25 mouse cellular contexts compared by ENCODE assay signal in the genomic region with DNA sequence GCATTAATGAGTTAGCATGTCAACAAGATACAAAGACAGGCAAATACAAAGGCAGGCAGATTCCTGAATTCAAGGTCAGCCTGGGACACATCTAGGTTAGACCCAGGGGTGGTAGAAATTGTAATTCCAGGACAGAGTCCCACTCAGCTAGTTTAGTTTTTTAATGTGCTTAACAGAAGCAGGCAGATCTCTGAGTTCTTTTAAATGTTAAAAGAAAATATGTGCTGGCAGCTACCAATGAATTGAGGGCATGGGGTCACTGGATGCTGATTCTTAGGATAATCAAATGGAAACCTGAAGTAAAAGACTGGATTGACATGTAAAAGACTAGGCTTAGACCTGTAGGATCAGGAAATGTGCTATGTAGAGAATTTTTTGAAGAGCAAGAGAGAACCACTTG.
DNase-seq lines count a peak whose midpoint lies in the region; ATAC-seq and TF ChIP-seq lines count a peak whose summit lies in the region.
"Had no signal": no experiment of that assay in that cellular context is flagged by ENCODE, and none has a peak within 500 bp of the region (broad histone marks: within the 10 kb centered on the region; RNA-seq: fewer than 3 reads in every experiment).

No protein-coding gene starts in this region.

- ATAC-seq in liver, embryonic 11.5 days (replicated peaks; ENCODE audit: low FRiP score), result no peak
- ATAC-seq: CD4-positive, CD25-positive, alpha-beta regulatory T cell, adult 4 months; forebrain, embryonic 14.5 days; forebrain, embryonic 16.5 days had no signal

- no peaks in the 10 kb centered on the region for H3K27me3 ChIP-seq in ES-Bruce4 (ENCODE audit: control insufficient read depth, insufficient read depth, low read length, poor library complexity, severe bottlenecking)
- no peaks in the 10 kb centered on the region for H3K27me3 ChIP-seq in thymus, adult 2 months (ENCODE audit: control insufficient read depth, insufficient read depth, low read length)
- H3K27me3 ChIP-seq in liver, embryonic 11.5 days (replicated peaks; ENCODE audit: control insufficient read depth, insufficient read depth, low read length), result no peaks in the 10 kb centered on the region
- H3K27me3 ChIP-seq: CH12.LX; embryonic facial prominence, embryonic 13.5 days; embryonic facial prominence, embryonic 15.5 days; forebrain, embryonic 12.5 days had no signal

- in situ Hi-C loops in ES-E14 (cut with MboI; ENCODE audit: low sequenced_read_pairs in 2 of 2, unreplicated experiment in 2 of 2), result no loop called here

- no peak for TF ChIP-seq CTCF in ES-Bruce4 (IDR thresholded peaks at IDR 0.05; ENCODE audit: low read depth, low read length)
- no peak for TF ChIP-seq CTCF in thymus, adult 2 months (IDR thresholded peaks at IDR 0.05; ENCODE audit: borderline replicate concordance, control insufficient read depth, extremely low read depth, insufficient read depth, low read length, poor library complexity)

- H3K36me3 ChIP-seq in ES-Bruce4 (ENCODE audit: control insufficient read depth, insufficient read depth, low read length, poor library complexity, severe bottlenecking), result no peaks in the 10 kb centered on the region
- H3K36me3 ChIP-seq in ES-E14 (ENCODE audit: control insufficient read depth, insufficient read depth, low read length, poor library complexity, severe bottlenecking), result no peaks in the 10 kb centered on the region
- no peaks in the 10 kb centered on the region for H3K36me3 ChIP-seq in thymus, adult 2 months (ENCODE audit: control insufficient read depth, insufficient read depth, low read length)
- no peaks in the 10 kb centered on the region for H3K36me3 ChIP-seq in liver, embryonic 11.5 days (ENCODE audit: control insufficient read depth, insufficient read depth, low read length)
- H3K36me3 ChIP-seq: embryonic facial prominence, embryonic 13.5 days; embryonic facial prominence, embryonic 15.5 days; forebrain, embryonic 10.5 days; forebrain, embryonic 12.5 days had no signal

- TF ChIP-seq POLR2A in ES-Bruce4 (IDR thresholded peaks at IDR 0.05; ENCODE audit: insufficient read depth, low read length), result no peak
- no peak for TF ChIP-seq POLR2A in thymus, adult 2 months (IDR thresholded peaks at IDR 0.05; ENCODE audit: control insufficient read depth, extremely low read depth, insufficient read depth, low read length, poor library complexity)

- no peak overlapping the region for H3K4me2 ChIP-seq in liver, embryonic 11.5 days
- H3K4me2 ChIP-seq: embryonic facial prominence, embryonic 13.5 days; embryonic facial prominence, embryonic 15.5 days; forebrain, embryonic 12.5 days had no signal

- H3K4me3 ChIP-seq in ES-Bruce4 (ENCODE audit: low read depth, low read length) (no peak overlapping the region), ES-E14 (ENCODE audit: insufficient read depth in 1 of 2, low read depth in 1 of 2, low read length in 2 of 2, poor library complexity in 1 of 2, severe bottlenecking in 1 of 2) (no peak overlapping the region)
- H3K4me3 ChIP-seq in thymus, adult 2 months (ENCODE audit: control insufficient read depth, insufficient read depth, low read length), result no peak overlapping the region
- no peak overlapping the region for H3K4me3 ChIP-seq in liver, embryonic 11.5 days (ENCODE audit: low read depth, low read length)
- H3K4me3 ChIP-seq: embryonic facial prominence, embryonic 13.5 days; embryonic facial prominence, embryonic 15.5 days; erythroblast, embryonic 14.5 days; forebrain, embryonic 10.5 days; forebrain, embryonic 12.5 days had no signal

- DNase-seq in ES-E14 (ENCODE audit: low read depth, low spot score) (peak; percentile 24), ZHBTc4 (ENCODE audit: low read depth, low spot score) (peak; percentile 76)
- DNase-seq in thymus, adult 2 months, result no peak
- DNase-seq in liver, embryonic 11.5 days (ENCODE audit: low spot score), result no peak
- DNase-seq: adrenal gland, adult 2 months; adrenal gland, postnatal 10 days; adrenal gland, postnatal 25 days; B cell, adult 2 months; cerebellum, adult 11 months; cerebellum, adult 18-20 months; cerebellum, adult 8-10 months; cerebellum, adult 9-11 months; cerebellum, postnatal 14 days; cerebellum, postnatal 36 days; embryo, embryonic 11 days had no signal

- H3K9ac ChIP-seq in ES-Bruce4 (ENCODE audit: low read depth, poor library complexity, severe bottlenecking) (no peak overlapping the region), ES-E14 (ENCODE audit: insufficient read depth, low read depth, low read length, poor library complexity, severe bottlenecking) (no peak overlapping the region)
- H3K9ac ChIP-seq in liver, embryonic 11.5 days (ENCODE audit: low read depth, low read length), result no peak overlapping the region
- H3K9ac ChIP-seq: embryonic facial prominence, embryonic 13.5 days; embryonic facial prominence, embryonic 15.5 days; forebrain, embryonic 12.5 days had no signal

- TF ChIP-seq EP300 in ES-Bruce4 (IDR thresholded peaks at IDR 0.05; ENCODE audit: insufficient read depth, low read depth, low read length), result no peak

- H3K4me1 ChIP-seq in ES-Bruce4 (ENCODE audit: control insufficient read depth, insufficient read depth, low read length), result no peaks in the 10 kb centered on the region
- H3K4me1 ChIP-seq in ES-E14 (ENCODE audit: control insufficient read depth in 2 of 2, insufficient read depth in 2 of 2, low read length in 2 of 2, poor library complexity in 1 of 2), result peaks cover 0 to 2% of the 10 kb centered on the region in 2 experiments; a peak in 2 of 4 replicates
- H3K4me1 ChIP-seq in thymus, adult 2 months (replicated peaks; ENCODE audit: control insufficient read depth, insufficient read depth, low read length), result no peaks in the 10 kb centered on the region
- H3K4me1 ChIP-seq in liver, embryonic 11.5 days (replicated peaks; ENCODE audit: control insufficient read depth, insufficient read depth, low read length), result no peaks in the 10 kb centered on the region
- H3K4me1 ChIP-seq: embryonic facial prominence, embryonic 13.5 days; embryonic facial prominence, embryonic 15.5 days; forebrain, embryonic 12.5 days had no signal

- H3K9me3 ChIP-seq in ES-Bruce4 (replicated peaks; ENCODE audit: control insufficient read depth, insufficient read depth, low read length, poor library complexity, severe bottlenecking), result no peaks in the 10 kb centered on the region; the same call in none of the 2 replicates
- no peaks in the 10 kb centered on the region; the same call in 1 of the 2 replicates for H3K9me3 ChIP-seq in ES-E14 (ENCODE audit: control insufficient read depth, insufficient read depth, low read depth, low read length)
- H3K9me3 ChIP-seq in liver, embryonic 11.5 days (ENCODE audit: control insufficient read depth, low read length), result no peaks in the 10 kb centered on the region
- H3K9me3 ChIP-seq: embryonic facial prominence, embryonic 13.5 days; embryonic facial prominence, embryonic 15.5 days; forebrain, embryonic 10.5 days; forebrain, embryonic 12.5 days had no signal

- H3K27ac ChIP-seq in ES-Bruce4 (ENCODE audit: insufficient read depth, low read length) (peak overlapping the region; percentile 72), ES-E14 (ENCODE audit: insufficient read depth, low read depth, low read length, poor library complexity, severe bottlenecking) (no peak overlapping the region; the same call in 1 of the 2 replicates)
- H3K27ac ChIP-seq in thymus, adult 2 months (ENCODE audit: control insufficient read depth, insufficient read depth, low read length), result no peak overlapping the region
- no peak overlapping the region for H3K27ac ChIP-seq in liver, embryonic 11.5 days (ENCODE audit: low read depth, low read length)
- H3K27ac ChIP-seq: embryonic facial prominence, embryonic 13.5 days; embryonic facial prominence, embryonic 15.5 days; forebrain, embryonic 10.5 days; forebrain, embryonic 12.5 days had no signal

TF ChIP-seq in ES-E14, 5 proteins besides CTCF, POLR2A, EP300 and RAD21:
- no peak for TF ChIP-seq MAFK (IDR thresholded peaks at IDR 0.05; ENCODE audit: insufficient read depth, low read depth, low read length)
- TF ChIP-seq ZNF384 (IDR thresholded peaks at IDR 0.05; ENCODE audit: low read depth, low read length), result no peak
- TF ChIP-seq ZC3H11A (IDR thresholded peaks at IDR 0.05; ENCODE audit: borderline replicate concordance, low read depth, low read length), result no peak
- TF ChIP-seq CHD2 (IDR thresholded peaks at IDR 0.05; ENCODE audit: low read depth, low read length), result no peak
- TF ChIP-seq HCFC1 (IDR thresholded peaks at IDR 0.05; ENCODE audit: borderline replicate concordance, insufficient read depth, low read length), result no peak
TF ChIP-seq in ES-E14: peak in this region for 0.

Comparison
In these comparisons a context has a peak if more than half of its experiments do, and no peak if none do; other contexts are left out.
1. DNase-seq: peak in ES-E14 (single experiment) and ZHBTc4 (single experiment); none in thymus, adult 2 months (single experiment) and liver, embryonic 11.5 days (single experiment).